Mouse (Mus musculus) cerebellum, adult 11 months (tissue): ENCODE measurements around the gene Rasa2.
"Not testable (repeated sequence)": the region's sequence is repeated elsewhere in the genome, so short reads cannot be mapped to it uniquely, and the experiment has no call there.

ENCODE experiments used
- DNase-seq: peaks from one replicate; pipeline ENCODE4 v3.0.0; 2022

Rasa2 gene

DNA sequence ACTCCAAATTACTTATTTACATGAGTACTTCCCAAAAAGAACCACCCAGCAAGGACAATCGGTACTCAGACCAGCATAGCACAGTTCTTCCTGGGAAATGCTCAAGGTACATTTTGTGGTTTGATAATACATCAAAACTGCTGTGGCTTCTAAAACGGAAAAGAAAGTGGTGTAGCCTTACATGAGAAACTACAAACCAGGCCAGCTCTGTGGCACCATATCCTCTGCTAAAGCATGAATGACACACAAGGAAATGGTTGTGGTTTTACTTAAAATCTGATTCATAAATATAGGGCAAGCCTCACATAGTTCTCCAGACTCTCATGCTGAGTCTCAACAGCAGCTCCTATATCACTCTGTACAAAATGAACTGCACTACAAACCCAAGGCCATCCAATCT is 48.3 kb downstream of the Rasa2 start:
- no peak for DNase-seq

GRCm38 (mm10) chr9:96578190-96578589 is 53.2 kb downstream of the Rasa2 start:
- DNase-seq, result no peak

DNA sequence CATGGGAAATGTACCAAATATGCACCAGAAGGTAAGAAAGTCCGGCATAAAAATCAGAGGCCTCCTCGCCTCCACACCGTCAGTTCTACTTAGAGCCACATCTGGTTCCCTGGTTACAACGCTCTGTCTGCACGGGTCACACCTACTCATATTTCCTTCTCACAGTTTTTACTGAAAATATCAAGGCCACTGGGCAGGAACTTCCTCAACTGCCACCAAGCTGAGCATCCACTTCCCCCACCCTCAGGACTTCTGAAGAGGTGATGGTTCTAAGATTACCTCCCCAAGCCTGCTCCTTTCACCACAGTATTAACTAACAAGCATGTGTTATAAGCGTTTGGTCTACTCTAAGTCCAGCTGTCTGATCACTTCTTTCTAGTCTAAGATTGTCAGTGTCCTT is 53.7 kb downstream of the Rasa2 start:
- no peak for DNase-seq

DNA sequence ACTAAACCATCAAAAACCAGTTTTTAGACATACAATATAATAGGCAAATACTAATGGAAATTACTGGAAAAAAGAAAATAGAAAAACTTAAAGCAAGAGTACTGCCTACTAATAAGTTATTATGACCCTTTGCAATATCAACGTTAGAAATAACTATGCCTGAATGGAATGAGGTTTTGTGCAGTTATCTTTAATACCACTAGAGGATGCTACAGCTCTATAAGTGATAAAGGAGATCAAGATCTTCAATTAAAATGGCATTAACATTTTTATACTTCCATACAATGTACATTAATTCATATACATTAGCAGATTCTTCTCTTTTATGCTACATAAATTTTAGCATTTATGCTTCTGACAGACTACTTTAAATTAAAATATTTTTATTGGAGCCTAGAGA is 58.2 kb downstream of the Rasa2 start:
- DNase-seq, result no peak

- DNase-seq, result no peak
Observed at GRCm38 (mm10) chr9:96572754-96573153, 58.7 kb downstream of the Rasa2 start.

DNA sequence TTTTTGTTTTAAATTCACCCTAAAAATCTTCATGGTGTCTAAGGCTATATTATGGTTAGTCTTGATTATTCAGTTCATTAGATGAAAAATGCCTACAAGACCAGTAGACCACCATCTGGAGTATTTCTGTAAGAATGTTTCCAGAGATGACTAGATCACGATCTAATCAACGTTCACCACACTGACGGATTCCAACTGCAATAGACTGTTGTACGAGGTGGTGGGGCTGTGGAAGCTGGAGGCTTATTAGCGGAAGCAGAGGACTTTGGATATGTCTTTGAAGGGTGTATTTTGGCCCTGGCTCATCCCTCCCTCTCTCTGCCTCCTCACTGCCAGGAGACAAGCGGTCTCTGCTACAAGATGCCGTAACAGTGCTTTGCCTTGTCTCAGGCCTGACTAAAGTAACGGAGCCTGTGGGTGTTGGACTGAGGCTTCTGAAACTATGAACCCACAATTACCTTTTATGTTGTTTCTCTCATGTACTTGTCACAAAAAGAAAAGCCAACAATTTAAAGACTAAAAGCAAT is 64.9 kb downstream of the Rasa2 start:
- DNase-seq, result no peak

DNA sequence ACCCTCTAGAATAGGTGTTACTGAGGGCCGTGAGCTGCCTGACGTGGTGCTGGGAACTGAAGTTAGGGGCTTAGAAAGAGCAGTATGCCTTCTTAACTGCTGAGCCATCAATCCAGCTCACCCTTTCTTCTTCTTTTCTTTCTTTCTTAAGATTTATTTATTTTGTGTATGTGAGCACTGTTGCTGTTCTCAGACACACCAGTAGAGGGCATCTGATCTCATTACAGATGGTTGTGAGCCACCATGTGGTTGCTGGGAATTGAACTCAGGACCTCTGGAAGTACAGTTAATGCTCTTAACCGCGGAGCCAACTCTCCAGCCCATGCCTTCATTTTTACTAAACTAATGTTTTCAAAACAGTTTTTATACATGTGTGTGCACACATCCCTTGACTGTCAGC is 67.9 kb downstream of the Rasa2 start:
- DNase-seq, result no peak

GRCm38 (mm10) chr9:96559148-96559547 is 72.3 kb downstream of the Rasa2 start:
- DNase-seq, result no peak

GRCm38 (mm10) chr9:96558594-96558993 is 72.8 kb downstream of the Rasa2 start:
- no peak for DNase-seq

- no peak for DNase-seq
Observed at GRCm38 (mm10) chr9:96554095-96554494, 77.3 kb downstream of the Rasa2 start.

GRCm38 (mm10) chr9:96545410-96545809 is 86.0 kb downstream of the Rasa2 start:
- DNase-seq, result no peak

- DNase-seq, result peak; percentile 70
Observed at GRCm38 (mm10) chr9:96543643-96544640, 87.5 kb downstream of the Rasa2 start.

DNA sequence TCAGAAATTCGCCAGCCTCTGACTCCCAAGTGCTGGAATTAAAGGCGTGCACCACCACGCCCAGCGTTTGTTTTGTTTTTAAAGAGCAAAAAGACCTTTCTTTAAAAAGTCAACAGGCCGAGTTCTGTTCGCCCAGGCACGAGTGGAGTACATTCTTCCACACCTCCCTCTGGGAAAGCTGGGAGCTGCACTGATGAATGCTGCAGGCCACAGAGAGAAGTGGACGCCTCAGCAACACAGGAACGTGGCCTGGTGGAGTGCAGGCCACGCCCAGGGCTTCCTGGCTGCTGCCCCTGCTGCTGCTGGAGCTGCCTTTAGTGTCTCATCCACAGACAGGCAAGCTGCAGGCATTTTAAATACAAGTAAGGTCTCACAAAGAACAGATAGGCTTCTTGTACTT is 92.5 kb downstream of the Rasa2 start:
- no peak for DNase-seq

GRCm38 (mm10) chr9:96537615-96537919 is 93.8 kb downstream of the Rasa2 start:
- no peak for DNase-seq

GRCm38 (mm10) chr9:96536895-96537614 is 94.4 kb downstream of the Rasa2 start:
- peak; percentile 24 for DNase-seq

DNA sequence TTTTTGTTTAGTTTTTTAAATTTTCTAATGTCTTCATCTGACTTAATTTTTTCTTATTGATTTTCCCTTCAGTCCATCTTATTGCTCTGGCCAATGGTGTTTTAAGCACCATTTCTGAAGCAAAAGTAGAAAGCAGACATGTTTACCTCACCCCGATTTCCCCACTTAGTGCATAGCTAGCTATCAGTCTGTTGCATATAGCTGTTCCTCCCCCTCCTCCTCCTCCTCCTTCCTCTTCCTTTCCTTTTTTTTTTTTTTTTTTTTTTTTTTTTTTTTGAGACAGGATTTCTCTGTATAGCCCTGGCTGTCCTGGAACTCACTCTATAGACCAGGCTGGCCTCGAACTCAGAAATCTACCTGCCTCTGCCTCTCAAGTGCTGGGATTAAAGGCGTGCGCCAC is 95.3 kb downstream of the Rasa2 start:
- not testable (repeated sequence) for DNase-seq

- no peak for DNase-seq
Observed at GRCm38 (mm10) chr9:96535431-96535830, 96.0 kb downstream of the Rasa2 start.

- no peak for DNase-seq
Observed at GRCm38 (mm10) chr9:96534256-96534655, 97.2 kb downstream of the Rasa2 start.

DNA sequence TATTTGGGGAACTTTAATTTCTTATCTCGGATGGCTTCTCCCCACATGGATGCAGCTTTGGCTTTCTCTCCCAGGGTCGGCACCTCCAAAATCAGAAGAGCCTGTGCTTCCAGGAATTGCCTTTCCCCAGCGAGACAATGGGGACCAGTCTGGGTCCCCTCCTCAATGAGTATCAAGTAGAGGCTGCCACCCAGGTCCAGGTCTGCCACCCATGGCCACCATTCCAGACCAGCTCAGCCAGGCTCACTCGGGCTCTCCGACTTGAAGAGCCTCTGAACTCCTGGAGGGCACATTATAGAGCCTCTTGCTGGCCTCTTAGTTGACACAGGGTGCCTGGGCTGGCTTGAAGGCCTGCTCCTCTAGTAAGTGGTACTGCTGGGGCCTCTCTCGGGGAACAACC is 97.9 kb downstream of the Rasa2 start:
- DNase-seq, result no peak

DNA sequence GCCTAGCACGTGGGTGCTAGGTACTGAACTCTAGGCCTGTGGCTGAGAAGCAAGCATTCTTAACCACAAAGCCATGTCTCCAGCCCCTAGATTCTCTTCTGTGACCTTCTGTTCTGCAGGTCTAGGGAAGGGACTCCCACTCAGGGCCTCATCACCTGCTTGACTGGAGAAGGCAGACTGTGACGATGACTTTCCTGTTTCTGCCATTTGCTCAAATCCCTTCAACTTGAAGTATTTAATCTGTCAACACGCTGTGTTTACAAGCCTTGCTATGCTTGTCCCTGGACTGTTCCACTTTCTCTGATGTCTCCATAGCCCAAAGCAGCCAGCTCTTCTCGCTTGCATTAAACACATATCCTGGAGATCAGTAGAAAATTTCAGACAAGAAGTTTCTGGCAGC is 98.9 kb downstream of the Rasa2 start:
- no peak for DNase-seq

DNA sequence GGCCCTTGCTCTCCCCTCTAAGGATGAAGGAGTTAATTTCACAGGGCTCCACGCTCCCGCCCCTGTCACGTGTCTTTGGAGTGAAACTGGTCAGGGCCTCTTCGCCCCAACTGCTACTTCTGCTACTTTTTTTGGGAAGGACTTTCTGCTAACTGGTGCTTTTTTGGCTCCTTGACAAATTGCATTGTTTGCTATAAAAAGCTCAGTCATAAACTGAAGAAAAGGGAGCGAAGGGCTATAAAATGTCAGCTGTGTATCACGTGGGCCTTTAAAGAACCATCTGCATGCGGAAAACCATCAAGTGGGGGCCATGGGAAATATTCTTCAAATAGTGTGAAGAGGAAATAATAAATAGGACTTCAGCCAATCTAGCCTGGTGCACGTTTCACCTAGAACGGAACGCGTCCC is 100.7 kb downstream of the Rasa2 start:
- no peak for DNase-seq

DNA sequence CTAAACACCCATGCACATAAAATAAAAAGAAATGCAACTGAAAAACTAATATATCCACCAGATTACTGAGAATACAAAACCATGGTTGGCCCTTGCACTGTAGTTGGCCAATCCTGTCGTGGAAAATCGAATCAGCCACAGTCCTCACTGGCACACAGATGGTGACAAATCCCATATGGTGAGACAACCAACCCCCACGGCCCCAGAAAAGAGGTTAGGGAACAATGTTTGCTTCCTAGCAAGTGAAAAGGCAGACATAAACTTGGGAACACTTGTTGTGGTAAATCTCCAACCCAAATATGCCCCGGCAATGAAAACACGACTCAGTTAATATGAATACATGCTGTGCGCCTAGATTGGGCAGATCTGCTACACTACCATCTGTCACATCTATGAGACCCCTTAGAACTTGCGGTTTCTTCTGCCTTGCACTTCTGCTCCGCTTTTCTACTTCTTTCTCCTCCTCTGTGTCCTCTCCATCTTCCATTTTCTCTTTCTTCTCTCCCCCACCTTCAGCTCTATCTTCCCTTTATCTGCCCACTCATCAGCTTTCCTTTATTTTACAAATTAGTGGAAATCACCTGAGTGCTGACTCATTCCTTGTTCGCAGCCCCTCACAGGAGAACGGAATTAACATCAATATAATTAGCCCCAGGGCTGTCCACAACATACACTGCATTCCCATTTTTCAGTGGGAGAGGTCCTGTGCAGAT is 101.3 kb downstream of the Rasa2 start:
- DNase-seq, result no peak

- no peak for DNase-seq
Observed at GRCm38 (mm10) chr9:96526011-96526410, 105.4 kb downstream of the Rasa2 start.
